Mouse (Mus musculus): ENCODE measurements around the gene Gm9513.

DNA sequence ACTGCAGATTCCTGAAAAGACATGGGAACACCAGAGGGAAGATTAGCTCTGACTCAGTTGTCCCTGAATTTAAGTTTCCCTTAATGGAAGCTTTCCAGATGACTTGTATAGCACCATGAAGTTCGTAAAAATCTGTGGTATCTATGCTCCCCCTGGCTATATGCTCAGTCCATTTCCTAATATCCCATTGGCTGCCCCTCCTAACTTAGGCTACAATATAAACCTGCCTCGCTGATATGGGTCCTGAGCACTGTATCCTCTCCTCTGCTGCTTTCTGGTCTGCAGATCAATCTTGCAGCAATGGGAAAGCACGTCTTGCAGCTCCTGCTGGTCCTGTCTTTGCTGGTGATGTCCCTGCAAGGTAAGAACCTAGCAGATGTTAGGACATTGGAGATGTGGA, at the start of gene Gm9513:
- no peak for TF ChIP-seq POLR2A (IDR thresholded peaks at IDR 0.05; ENCODE audit: insufficient read length, low read depth)
- no peak for TF ChIP-seq E2F4 (IDR thresholded peaks at IDR 0.05; ENCODE audit: insufficient read depth)
- no peak for TF ChIP-seq CEBPB (IDR thresholded peaks at IDR 0.05; ENCODE audit: insufficient read depth, poor library complexity, severe bottlenecking)

All from myocyte (in vitro differentiated cells).